Mouse (Mus musculus) cerebellum, adult 2 months (tissue): ENCODE measurements around the gene Acss1.

ENCODE experiments used
- CTCF ChIP-seq: fragments of 200-500 bp; IDR thresholded peaks from 2 replicates; pipeline ENCODE4 v1.5.1; 2011; ENCODE audit warnings: low read depth, mild to moderate bottlenecking, control low read depth, low read length, moderate library complexity, borderline replicate concordance; ENCODE audit not compliant: insufficient read depth
- POLR2A ChIP-seq: fragments of 200-500 bp; IDR thresholded peaks from 2 replicates; pipeline ENCODE4 v1.6.1; 2011; ENCODE audit warnings: low read length, control low read depth, borderline replicate concordance; ENCODE audit not compliant: insufficient read depth

DNA sequence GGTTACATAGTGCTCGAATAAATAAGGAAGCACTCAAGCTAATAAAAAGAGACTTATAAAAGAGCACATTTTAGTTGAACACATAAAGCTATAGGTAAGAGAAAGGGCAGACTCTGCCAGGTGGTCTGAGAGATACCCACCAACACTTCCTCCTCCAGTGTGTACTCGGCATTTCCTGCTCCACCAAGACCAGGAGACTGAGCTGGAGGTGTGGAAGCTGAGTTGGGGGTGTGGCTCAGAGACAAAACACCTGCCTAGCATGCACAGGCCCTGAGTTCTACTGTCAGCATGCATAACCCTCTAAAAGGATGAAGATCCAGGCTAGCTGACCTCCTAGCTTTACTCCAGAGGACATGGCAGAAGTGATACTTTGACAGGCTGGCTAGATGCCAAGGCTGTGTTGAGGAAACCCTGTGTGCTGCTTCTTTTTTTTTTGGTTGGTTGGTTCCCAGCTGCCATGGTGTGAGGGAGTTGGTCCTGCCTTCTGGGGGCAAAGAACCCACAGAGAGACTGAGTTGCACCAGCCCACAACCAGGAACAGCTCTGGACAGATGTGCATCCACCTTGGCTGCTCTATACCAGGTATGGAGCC lies 1.2 kb upstream of the Acss1 start:
- TF ChIP-seq CTCF (no peak), POLR2A (no peak)
